Comparison of ENCODE assay signal across 28 mouse cellular contexts in the genomic region with DNA sequence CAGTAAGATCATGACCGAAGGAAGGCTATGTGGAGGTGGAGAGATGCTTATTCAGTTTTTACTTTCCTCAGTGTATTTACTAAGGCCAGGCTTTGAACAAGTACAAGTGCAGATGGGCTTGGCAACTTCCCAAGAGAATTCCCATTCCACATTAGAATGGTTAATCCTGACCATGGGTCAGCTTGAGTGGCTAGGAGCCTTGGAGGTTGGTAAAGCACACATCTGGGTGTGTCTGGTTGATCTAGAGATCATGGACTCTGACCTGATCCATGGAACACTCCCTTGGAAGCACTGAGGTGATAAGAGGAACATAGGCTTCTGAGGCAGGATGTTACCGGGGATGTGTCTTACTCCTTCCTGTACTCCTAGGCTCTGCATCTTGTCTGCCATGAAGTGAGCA. TPM values are rescaled to one million over a fixed set of nuclear protein-coding genes. Genes with fewer than 3 reads are reported as not detected.
DNase-seq lines count a peak whose midpoint lies in the region; ATAC-seq lines count a peak whose summit lies in the region.
"Had no signal": no experiment of that assay in that cellular context is flagged by ENCODE, and none has a peak within 500 bp of the region (broad histone marks: within the 10 kb centered on the region; RNA-seq: fewer than 3 reads in every experiment).

No protein-coding gene starts in this region.

- H3K27ac ChIP-seq in kidney, embryonic 15.5 days, result no peak overlapping the region
- H3K27ac ChIP-seq: embryonic facial prominence, embryonic 13.5 days; forebrain, embryonic 10.5 days; forebrain, embryonic 15.5 days; gastrocnemius, adult 2 months; heart, adult 2 months; heart, embryonic 13.5 days; hindbrain, embryonic 15.5 days; limb, embryonic 13.5 days; liver, embryonic 14.5 days; midbrain, embryonic 12.5 days; neural tube, embryonic 13.5 days had no signal

- no peak overlapping the region for H3K4me2 ChIP-seq in kidney, embryonic 15.5 days
- H3K4me2 ChIP-seq: embryonic facial prominence, embryonic 13.5 days; forebrain, embryonic 15.5 days; heart, embryonic 13.5 days; hindbrain, embryonic 15.5 days; limb, embryonic 13.5 days; lung, embryonic 14.5 days; midbrain, embryonic 12.5 days; neural tube, embryonic 13.5 days had no signal

- no peaks in the 10 kb centered on the region for H3K27me3 ChIP-seq in kidney, embryonic 15.5 days
- H3K27me3 ChIP-seq in megakaryocyte, embryonic 14.5 days (replicated peaks), result no peaks in the 10 kb centered on the region
- H3K27me3 ChIP-seq: embryonic facial prominence, embryonic 13.5 days; forebrain, embryonic 15.5 days; heart, embryonic 13.5 days; hindbrain, embryonic 15.5 days; limb, embryonic 13.5 days; midbrain, embryonic 12.5 days; neural tube, embryonic 13.5 days had no signal

- no peak overlapping the region for H3K4me3 ChIP-seq in kidney, embryonic 15.5 days (replicated peaks)
- peak overlapping the region; percentile 7 for H3K4me3 ChIP-seq in megakaryocyte, embryonic 14.5 days (replicated peaks)
- H3K4me3 ChIP-seq: embryonic facial prominence, embryonic 13.5 days; forebrain, embryonic 10.5 days; forebrain, embryonic 15.5 days; gastrocnemius, adult 2 months; heart, adult 2 months; heart, embryonic 13.5 days; hindbrain, embryonic 15.5 days; limb, embryonic 13.5 days; midbrain, embryonic 12.5 days; neural tube, embryonic 13.5 days had no signal

- 100% methylated on average over 2 of the region's 2 CpGs for WGBS in kidney, embryonic 15.5 days

- DNase-seq in kidney, adult 9 months, result peak; percentile 70
- DNase-seq in kidney, postnatal 25 days, result peak; percentile 53 to 57
- peak; percentile 25 for DNase-seq in yolk sac, embryonic 10.5 days (ENCODE audit: low spot score)
- DNase-seq in urinary bladder, postnatal 4 days (ENCODE audit: low spot score in 2 of 2), result no peak
- DNase-seq: adrenal gland, postnatal 25 days; cerebellum, adult 11-12 months; cerebellum, adult 9-11 months; embryo, embryonic 11 days; gastrocnemius, adult 2 months; gastrocnemius, postnatal 36 days; heart, adult 2 months; heart, postnatal 10 days; lung, embryonic 14.5 days; lung, postnatal 14 days had no signal

- ATAC-seq in kidney, embryonic 15.5 days (replicated peaks; ENCODE audit: low FRiP score), result no peak
- no peak for ATAC-seq in megakaryocyte, adult 5-6 weeks (ENCODE audit: poor library complexity, severe bottlenecking)
- ATAC-seq: CD4-positive, CD25-positive, alpha-beta regulatory T cell, adult 4 months; forebrain, embryonic 15.5 days; inflammation-experienced regulatory T-cells, adult 6 months had no signal

- H3K4me1 ChIP-seq in kidney, embryonic 15.5 days, result peaks cover 16% of the 10 kb centered on the region; the same call in 1 of the 2 replicates
- peaks cover 89% of the 10 kb centered on the region for H3K4me1 ChIP-seq in megakaryocyte, embryonic 14.5 days
- H3K4me1 ChIP-seq: forebrain, embryonic 10.5 days; forebrain, embryonic 15.5 days; hindbrain, embryonic 15.5 days; midbrain, embryonic 12.5 days had no signal

- H3K9me3 ChIP-seq in kidney, embryonic 15.5 days (replicated peaks), result no peaks in the 10 kb centered on the region
- no peaks in the 10 kb centered on the region for H3K9me3 ChIP-seq in megakaryocyte, embryonic 14.5 days
- H3K9me3 ChIP-seq: embryonic facial prominence, embryonic 13.5 days; forebrain, embryonic 15.5 days; heart, embryonic 13.5 days; hindbrain, embryonic 15.5 days; limb, embryonic 13.5 days; midbrain, embryonic 12.5 days; neural tube, embryonic 13.5 days had no signal

- H3K9ac ChIP-seq in kidney, embryonic 15.5 days, result no peak overlapping the region
- H3K9ac ChIP-seq: embryonic facial prominence, embryonic 13.5 days; forebrain, embryonic 15.5 days; heart, embryonic 13.5 days; hindbrain, embryonic 15.5 days; limb, embryonic 13.5 days; liver, embryonic 14.5 days; lung, embryonic 14.5 days; midbrain, embryonic 12.5 days; neural tube, embryonic 13.5 days had no signal

- H3K36me3 ChIP-seq in kidney, embryonic 15.5 days, result no peaks in the 10 kb centered on the region
- H3K36me3 ChIP-seq in megakaryocyte, embryonic 14.5 days (replicated peaks; ENCODE audit: low read length), result peaks cover 34% of the 10 kb centered on the region
- H3K36me3 ChIP-seq: forebrain, embryonic 15.5 days; hindbrain, embryonic 15.5 days; midbrain, embryonic 12.5 days; neural tube, embryonic 13.5 days had no signal

RNA-seq across cellular contexts. Expression of gene Sppl3, which starts 21.7 kb away (rescaled TPM):
- 13.6 and 14.8 TPM in 2 replicates for polyA plus RNA-seq in kidney, embryonic 15.5 days (2015; fragmentation: Nextera tagmentation; extraction: Ambion mirVana)
- 8.1 and 18.2 TPM in 2 replicates for polyA plus RNA-seq in megakaryocyte, embryonic 14.5 days (2012; ENCODE audit: insufficient read depth, low replicate concordance)
- 33.1 and 33.6 TPM in 2 replicates for total RNA-seq in megakaryocyte, adult 5-6 weeks (2015)
- 22.8 and 24.6 TPM in 2 replicates for total RNA-seq in megakaryocyte, adult 5-6 weeks (2017)

Comparison
In these comparisons a context has a peak if more than half of its experiments do, and no peak if none do; other contexts are left out.
1. DNase-seq: peak in kidney, adult 9 months (single experiment), kidney, postnatal 25 days (2 of 2) and yolk sac, embryonic 10.5 days (single experiment); none in urinary bladder, postnatal 4 days (0 of 2).